Mouse (Mus musculus): ENCODE measurements at regions not wholly inside any gene's neighbourhood (a gene's known extent, or its start where the extent isn't known, plus 50 kb on each side); places are given as distances from the start of the nearest gene placed in this dataset.
"Not testable (repeated sequence)": the region's sequence is repeated elsewhere in the genome, so short reads cannot be mapped to it uniquely, and the experiment has no call there.

DNA sequence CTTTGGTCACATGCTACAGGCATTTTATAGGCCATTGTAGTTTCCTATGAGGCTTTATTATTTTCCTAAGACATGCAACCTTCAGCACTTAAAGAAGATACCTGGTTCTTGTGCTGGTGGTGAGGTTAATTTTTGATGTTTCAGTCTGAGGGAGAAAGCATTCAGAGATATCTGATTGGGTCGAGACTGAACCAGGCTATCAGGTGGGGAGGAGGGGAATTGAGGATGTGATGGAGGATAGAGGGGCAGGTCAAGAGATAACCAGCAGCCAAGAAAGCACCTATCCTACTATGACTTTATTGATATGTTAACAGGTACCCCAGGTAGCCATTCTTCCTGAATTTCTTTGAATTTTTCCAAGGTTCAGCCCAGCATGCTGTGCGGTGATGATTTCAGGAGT lies 74.1 kb upstream of the Zfp988 start:
- not testable (repeated sequence) for ATAC-seq (ENCODE audit: low read depth); H3K4me2 ChIP-seq; H3K27ac ChIP-seq (replicated peaks); H3K27me3 ChIP-seq; H3K9ac ChIP-seq; H3K4me1 ChIP-seq (replicated peaks); H3K36me3 ChIP-seq; H3K4me3 ChIP-seq
- peaks cover 49% of the 10 kb centered on the region for H3K9me3 ChIP-seq
- WGBS, result 83% methylated on average over 2 of the region's 2 CpGs

GRCm38 (mm10) chr4:147231787-147232186 lies 73.7 kb upstream of the Zfp988 start:
- not testable (repeated sequence) for H3K27ac ChIP-seq (replicated peaks); H3K36me3 ChIP-seq

GRCm38 (mm10) chr4:147232279-147232678 lies 73.2 kb upstream of the Zfp988 start:
- H3K9me3 ChIP-seq, result peaks cover 51% of the 10 kb centered on the region

More at GRCm38 (mm10) chr4:147231787-147232186, 73.7 kb upstream of the Zfp988 start:
- H3K4me1 ChIP-seq (replicated peaks); ATAC-seq (ENCODE audit: low read depth); H3K27me3 ChIP-seq; H3K4me3 ChIP-seq; H3K4me2 ChIP-seq; H3K9ac ChIP-seq: not testable (repeated sequence)
- WGBS, result 90% methylated on average over 3 of the region's 3 CpGs
- H3K9me3 ChIP-seq, result peaks cover 47% of the 10 kb centered on the region

DNA sequence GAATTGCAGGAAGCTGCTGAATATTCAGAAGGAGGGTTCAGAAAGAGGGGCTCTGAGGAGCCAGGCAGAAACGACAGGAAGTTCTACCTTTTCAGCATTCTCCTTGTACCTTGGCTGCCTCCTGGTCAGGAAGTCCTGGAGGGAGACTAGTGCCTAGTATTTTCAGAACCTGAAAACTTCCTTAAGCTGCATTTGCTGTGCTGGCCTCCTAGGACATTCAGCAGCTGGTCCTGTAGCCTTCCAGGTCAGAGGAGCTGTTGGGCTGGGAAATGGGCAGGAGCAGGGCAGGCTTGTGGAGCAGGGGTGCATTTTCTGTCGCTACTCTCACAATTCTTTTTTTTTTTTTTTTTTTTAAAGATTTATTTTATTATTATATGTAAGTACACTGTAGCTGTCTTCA lies 71.2 kb upstream of the Zfp988 start:
- not testable (repeated sequence) for H3K4me1 ChIP-seq (replicated peaks); H3K4me2 ChIP-seq; H3K27me3 ChIP-seq; H3K27ac ChIP-seq (replicated peaks); H3K4me3 ChIP-seq; H3K9ac ChIP-seq; ATAC-seq (ENCODE audit: low read depth); H3K36me3 ChIP-seq
- WGBS, result 41% methylated on average over 2 of the region's 2 CpGs
- peaks cover 56% of the 10 kb centered on the region for H3K9me3 ChIP-seq

More at GRCm38 (mm10) chr4:147232279-147232678, 73.2 kb upstream of the Zfp988 start:
- not testable (repeated sequence) for H3K4me2 ChIP-seq; H3K4me1 ChIP-seq (replicated peaks); H3K4me3 ChIP-seq; ATAC-seq (ENCODE audit: low read depth); H3K36me3 ChIP-seq; H3K27me3 ChIP-seq; H3K9ac ChIP-seq; H3K27ac ChIP-seq (replicated peaks)
- 85% methylated on average over 1 of the region's 1 CpGs for WGBS

- H3K27me3 ChIP-seq; H3K9ac ChIP-seq; H3K4me3 ChIP-seq; ATAC-seq (ENCODE audit: low read depth); H3K36me3 ChIP-seq; H3K27ac ChIP-seq (replicated peaks); H3K4me1 ChIP-seq (replicated peaks); H3K4me2 ChIP-seq: not testable (repeated sequence)
- peaks cover 61% of the 10 kb centered on the region for H3K9me3 ChIP-seq
- 60% methylated on average over 2 of the region's 2 CpGs for WGBS
Observed at GRCm38 (mm10) chr4:147235441-147235840, 70.0 kb upstream of the Zfp988 start.

DNA sequence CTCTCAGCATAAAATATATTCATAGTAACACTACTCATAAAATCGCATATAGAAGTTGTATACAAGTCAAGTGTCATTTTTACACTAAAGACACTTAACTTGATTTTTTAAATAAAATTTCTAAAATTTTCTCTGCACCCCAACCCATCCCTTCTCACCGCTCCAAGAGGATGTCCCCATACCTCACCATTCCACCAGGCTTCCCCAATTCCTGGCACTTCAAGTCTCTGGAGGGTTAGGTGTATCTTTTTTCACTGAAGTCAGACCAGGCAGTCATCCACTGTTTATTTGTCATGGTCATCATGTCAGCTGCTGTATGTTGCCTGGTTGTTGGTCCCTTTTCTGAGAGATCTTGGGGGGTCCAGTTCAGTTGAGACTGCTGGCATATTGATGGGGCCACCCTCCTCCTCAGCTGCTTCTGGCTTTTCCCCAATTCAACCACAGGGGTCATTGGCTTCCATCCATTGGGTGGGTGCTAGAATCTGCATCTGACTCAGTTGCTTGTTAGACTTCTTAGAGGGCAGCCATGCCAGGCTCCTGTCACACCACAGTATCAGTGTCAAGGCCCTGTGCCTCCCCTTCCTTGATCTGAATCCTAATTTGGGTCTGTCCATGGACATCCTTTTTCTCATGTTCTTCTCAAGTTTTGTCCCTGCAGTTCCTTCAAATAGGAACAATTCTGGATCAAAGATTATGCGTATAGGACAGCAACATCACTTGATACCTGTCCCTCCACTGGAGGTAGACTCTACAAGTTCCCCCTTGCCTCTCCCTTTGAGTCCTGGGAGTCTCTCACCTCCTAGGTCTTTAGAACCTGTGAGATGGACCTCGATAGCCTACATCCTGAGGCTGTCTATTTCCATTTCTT lies 63.9 kb upstream of the Zfp988 start:
- peaks cover 50% of the 10 kb centered on the region for H3K9me3 ChIP-seq
- H3K4me3 ChIP-seq; H3K9ac ChIP-seq; H3K4me2 ChIP-seq; ATAC-seq (ENCODE audit: low read depth); H3K27ac ChIP-seq (replicated peaks); H3K27me3 ChIP-seq; H3K36me3 ChIP-seq; H3K4me1 ChIP-seq (replicated peaks): not testable (repeated sequence)
- 75% methylated on average over 4 of the region's 4 CpGs for WGBS

- Histone ChIP-seq H3K9me3 (peaks cover 46% of the 10 kb centered on the region), H3K4me2 (no peak overlapping the region), H3K27ac (replicated peaks) (no peak overlapping the region), H3K4me3 (no peak overlapping the region), H3K4me1 (replicated peaks) (no peaks in the 10 kb centered on the region), H3K9ac (no peak overlapping the region), H3K27me3 (no peaks in the 10 kb centered on the region), H3K36me3 (no peaks in the 10 kb centered on the region)
- ATAC-seq (ENCODE audit: low read depth), result no peak
- 87% methylated on average over 2 of the region's 2 CpGs for WGBS
Observed at GRCm38 (mm10) chr4:147242183-147242477, 63.3 kb upstream of the Zfp988 start.

GRCm38 (mm10) chr4:147248541-147248940 lies 56.9 kb upstream of the Zfp988 start:
- 89% methylated on average over 1 of the region's 1 CpGs for WGBS
- not testable (repeated sequence) for H3K4me2 ChIP-seq; ATAC-seq (ENCODE audit: low read depth); H3K9ac ChIP-seq; H3K27me3 ChIP-seq; H3K4me3 ChIP-seq; H3K36me3 ChIP-seq; H3K27ac ChIP-seq (replicated peaks); H3K4me1 ChIP-seq (replicated peaks)
- peaks cover 30% of the 10 kb centered on the region for H3K9me3 ChIP-seq
